Mouse (Mus musculus): Measurements from ENCODE around the gene Rhbdl2.

- TF ChIP-seq MAFK (IDR thresholded peaks at IDR 0.05; ENCODE audit: insufficient read depth, low read depth, low read length) (no peak), CHD2 (IDR thresholded peaks at IDR 0.05; ENCODE audit: low read depth, low read length) (no peak)
Measured at GRCm38 (mm10) chr4:123750152-123750651, 37.5 kb upstream of the Rhbdl2 start, which contains the start of gene Akirin1.
